Mouse (Mus musculus): Measurements from ENCODE around the gene Ank2.

GRCm38 (mm10) chr3:127019109-127019508 is 480.0 kb downstream of the Ank2 start:
- TF ChIP-seq CTCF (IDR thresholded peaks at IDR 0.05; ENCODE audit: borderline replicate concordance, control insufficient read depth, extremely low read depth, insufficient read depth, low read length, poor library complexity) (no peak), POLR2A (IDR thresholded peaks at IDR 0.05; ENCODE audit: control insufficient read depth, extremely low read depth, insufficient read depth, low read length, poor library complexity) (no peak)

Measured in thymus, adult 2 months (tissue).